Mouse (Mus musculus) megakaryocyte, embryonic 14.5 days (primary cell): ENCODE results near the gene Tshz3.

ENCODE experiments used
- FLI1 ChIP-seq: IDR thresholded peaks from 2 replicates; pipeline ENCODE4 v1.6.1; 2012; ENCODE audit warnings: low read length, inconsistent platforms, mixed read lengths
- GATA1 ChIP-seq: IDR thresholded peaks from 3 replicates; pipeline ENCODE4 v1.6.1; 2012; ENCODE audit warnings: mixed read lengths, low read length, inconsistent platforms, borderline replicate concordance

- TF ChIP-seq GATA1 (no peak), FLI1 (no peak)
These were observed 10.4 kb upstream of the Tshz3 start for GRCm38 (mm10) chr7:36687508-36687907.
